Mouse (Mus musculus): Measurements from ENCODE around the gene Lmntd2. TPM values are rescaled to one million over a fixed set of nuclear protein-coding genes. Genes with fewer than 3 reads are reported as not detected.

Gene Lmntd2
- polyA plus RNA-seq, 1 experiment, result 3.1 TPM

- DNase-seq (ENCODE audit: low read depth), result peak; percentile 95
- TF ChIP-seq CTCF (IDR thresholded peaks at IDR 0.05; ENCODE audit: borderline replicate concordance, extremely low read depth, insufficient read depth, insufficient read length), result peak; percentile 97
- TF ChIP-seq POLR2A (IDR thresholded peaks at IDR 0.05; ENCODE audit: borderline replicate concordance, extremely low read depth, insufficient read depth, insufficient read length, poor library complexity, severe bottlenecking), result no peak
Measured at GRCm38 (mm10) chr7:141176173-141176572, 37.7 kb downstream of the Lmntd2 start.

GRCm38 (mm10) chr7:141175068-141175467, 38.8 kb downstream of the Lmntd2 start:
- TF ChIP-seq POLR2A (IDR thresholded peaks at IDR 0.05; ENCODE audit: borderline replicate concordance, extremely low read depth, insufficient read depth, insufficient read length, poor library complexity, severe bottlenecking) (no peak), CTCF (IDR thresholded peaks at IDR 0.05; ENCODE audit: borderline replicate concordance, extremely low read depth, insufficient read depth, insufficient read length) (no peak)
- no peak for DNase-seq (ENCODE audit: low read depth)

- DNase-seq (ENCODE audit: low read depth), result no peak
- no peak for TF ChIP-seq CTCF (IDR thresholded peaks at IDR 0.05; ENCODE audit: borderline replicate concordance, extremely low read depth, insufficient read depth, insufficient read length)
- no peak for TF ChIP-seq POLR2A (IDR thresholded peaks at IDR 0.05; ENCODE audit: borderline replicate concordance, extremely low read depth, insufficient read depth, insufficient read length, poor library complexity, severe bottlenecking)
Measured at GRCm38 (mm10) chr7:141173323-141173850, 40.5 kb downstream of the Lmntd2 start.

GRCm38 (mm10) chr7:141172116-141173006, 41.5 kb downstream of the Lmntd2 start, which contains the start of gene Rnh1:
Gene Rnh1, minus strand, starts transcription at chr7:141172857.
- peak; percentile 98 for DNase-seq (ENCODE audit: low read depth)
- TF ChIP-seq POLR2A (IDR thresholded peaks at IDR 0.05; ENCODE audit: borderline replicate concordance, extremely low read depth, insufficient read depth, insufficient read length, poor library complexity, severe bottlenecking) (peak; percentile 61; the same call in 1 of the 2 replicates), CTCF (IDR thresholded peaks at IDR 0.05; ENCODE audit: borderline replicate concordance, extremely low read depth, insufficient read depth, insufficient read length) (no peak)

DNA sequence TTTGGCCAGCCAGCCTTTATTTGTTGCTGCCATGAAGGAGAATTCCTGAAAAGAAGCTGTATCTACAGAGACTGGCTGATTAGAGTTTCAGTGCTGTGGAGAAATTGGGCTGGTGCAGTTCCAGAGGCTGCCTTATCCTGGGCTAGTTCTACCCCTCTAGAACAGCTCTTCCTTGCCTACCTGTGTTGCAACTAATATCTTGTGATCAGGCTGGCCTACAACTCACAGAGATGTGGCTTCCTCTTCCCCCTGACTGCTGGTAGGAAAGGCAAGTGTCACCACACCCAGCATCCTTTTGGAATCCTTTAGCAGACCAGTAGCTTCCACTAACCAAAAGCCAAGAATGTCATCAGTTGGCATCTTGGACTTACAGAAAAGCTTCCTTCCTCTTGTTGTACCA, 44.0 kb downstream of the Lmntd2 start:
- DNase-seq (ENCODE audit: low read depth), result no peak
- TF ChIP-seq POLR2A (IDR thresholded peaks at IDR 0.05; ENCODE audit: borderline replicate concordance, extremely low read depth, insufficient read depth, insufficient read length, poor library complexity, severe bottlenecking) (no peak), CTCF (IDR thresholded peaks at IDR 0.05; ENCODE audit: borderline replicate concordance, extremely low read depth, insufficient read depth, insufficient read length) (no peak)

- peak; percentile 60 for DNase-seq (ENCODE audit: low read depth)
- TF ChIP-seq CTCF (IDR thresholded peaks at IDR 0.05; ENCODE audit: borderline replicate concordance, extremely low read depth, insufficient read depth, insufficient read length) (no peak), POLR2A (IDR thresholded peaks at IDR 0.05; ENCODE audit: borderline replicate concordance, extremely low read depth, insufficient read depth, insufficient read length, poor library complexity, severe bottlenecking) (no peak)
Measured at GRCm38 (mm10) chr7:141169300-141169699, 44.6 kb downstream of the Lmntd2 start.

GRCm38 (mm10) chr7:141168518-141168953, 45.3 kb downstream of the Lmntd2 start:
- TF ChIP-seq POLR2A (IDR thresholded peaks at IDR 0.05; ENCODE audit: borderline replicate concordance, extremely low read depth, insufficient read depth, insufficient read length, poor library complexity, severe bottlenecking) (no peak), CTCF (IDR thresholded peaks at IDR 0.05; ENCODE audit: borderline replicate concordance, extremely low read depth, insufficient read depth, insufficient read length) (no peak)
- peak; percentile 20 for DNase-seq (ENCODE audit: low read depth)

DNA sequence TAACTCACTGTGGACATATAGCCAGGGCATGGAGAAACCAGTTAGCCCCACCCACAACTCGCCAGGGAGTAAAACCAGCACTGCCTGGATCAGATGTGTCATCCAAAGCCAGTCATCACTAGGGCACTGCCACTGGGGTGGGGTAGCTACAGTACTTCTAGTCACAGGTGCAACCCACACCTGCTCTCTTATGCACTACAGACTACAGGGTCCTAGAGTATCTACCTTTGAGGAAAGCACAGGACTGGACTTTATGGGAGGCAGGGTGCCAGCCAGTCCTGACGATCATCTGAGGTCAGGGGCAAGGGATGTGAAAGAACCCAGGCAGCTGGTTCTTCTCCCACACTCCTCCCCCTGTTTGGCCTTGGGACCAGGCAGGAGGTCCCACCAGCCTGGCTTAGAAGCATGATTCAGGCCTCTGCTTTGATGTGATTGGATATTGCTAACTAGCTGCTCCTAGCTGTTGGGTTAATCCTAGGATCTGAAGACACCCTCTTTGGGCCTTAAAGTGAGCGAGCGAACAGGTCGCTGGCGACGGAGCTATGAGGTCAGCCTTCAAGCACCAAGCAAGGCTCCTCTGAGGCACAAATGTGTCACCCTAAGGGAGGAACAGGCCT, 45.9 kb downstream of the Lmntd2 start:
- TF ChIP-seq CTCF (IDR thresholded peaks at IDR 0.05; ENCODE audit: borderline replicate concordance, extremely low read depth, insufficient read depth, insufficient read length), result no peak
- no peak for TF ChIP-seq POLR2A (IDR thresholded peaks at IDR 0.05; ENCODE audit: borderline replicate concordance, extremely low read depth, insufficient read depth, insufficient read length, poor library complexity, severe bottlenecking)
- DNase-seq (ENCODE audit: low read depth), result peak; percentile 17

DNA sequence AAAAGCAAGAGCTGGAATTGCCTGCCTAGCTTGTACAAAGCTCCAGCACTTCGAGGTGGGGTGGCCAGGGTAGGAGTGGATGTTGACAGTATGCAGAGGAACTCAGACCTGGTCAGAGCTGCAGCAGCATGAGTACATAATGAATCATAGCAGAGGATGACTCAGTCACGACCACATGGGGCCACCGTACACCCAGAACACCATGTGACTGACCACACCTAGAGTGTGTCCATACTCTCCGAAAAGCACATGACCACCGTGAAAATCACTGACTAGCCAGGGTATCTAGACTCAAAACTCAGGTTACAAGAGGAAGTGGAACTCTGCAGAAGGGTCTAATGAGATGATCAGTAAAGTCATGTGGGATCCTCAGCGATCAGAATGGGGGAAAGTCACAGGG, 49.0 kb downstream of the Lmntd2 start:
- no peak for DNase-seq (ENCODE audit: low read depth)
- TF ChIP-seq POLR2A (IDR thresholded peaks at IDR 0.05; ENCODE audit: borderline replicate concordance, extremely low read depth, insufficient read depth, insufficient read length, poor library complexity, severe bottlenecking) (no peak), CTCF (IDR thresholded peaks at IDR 0.05; ENCODE audit: borderline replicate concordance, extremely low read depth, insufficient read depth, insufficient read length) (no peak)

DNA sequence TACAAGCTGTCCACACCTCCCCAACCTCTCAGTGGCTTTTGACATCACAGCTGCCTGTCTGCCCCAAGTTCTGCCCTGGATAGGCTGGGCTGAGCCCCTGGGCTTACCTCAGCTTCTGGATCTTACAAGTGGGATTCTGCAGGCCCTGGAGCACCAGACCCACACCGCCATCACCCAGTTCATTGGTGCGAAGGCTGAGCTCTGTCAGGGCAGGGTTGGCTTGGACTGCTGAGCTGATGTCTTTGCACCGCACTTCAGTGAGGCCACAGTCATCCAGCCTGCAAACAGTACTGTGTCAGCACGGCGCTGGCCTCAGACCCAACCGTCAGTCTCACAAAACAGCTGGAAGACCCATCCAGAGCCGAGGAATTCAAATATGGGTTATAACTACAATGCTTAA, 49.5 kb downstream of the Lmntd2 start:
- TF ChIP-seq POLR2A (IDR thresholded peaks at IDR 0.05; ENCODE audit: borderline replicate concordance, extremely low read depth, insufficient read depth, insufficient read length, poor library complexity, severe bottlenecking) (no peak), CTCF (IDR thresholded peaks at IDR 0.05; ENCODE audit: borderline replicate concordance, extremely low read depth, insufficient read depth, insufficient read length) (no peak)
- DNase-seq (ENCODE audit: low read depth), result no peak

Other genes with a start within 250 kb of the Lmntd2 start
- 23.4 and 31.8 TPM in 2 replicates for gene Ifitm1, start 246.9 kb downstream of the Lmntd2 start, polyA plus RNA-seq (2012; rRNA removed)
- 13.0 and 26.1 TPM in 2 replicates for gene Ifitm3, start 203.3 kb downstream of the Lmntd2 start, polyA plus RNA-seq (2012; rRNA removed)
- gene Ifitm6, start 196.2 kb downstream of the Lmntd2 start, polyA plus RNA-seq (2012; rRNA removed), result 0.73 and 0.77 TPM in 2 replicates
- not detected in 2 replicates for gene Gm17387, start 184.9 kb downstream of the Lmntd2 start, polyA plus RNA-seq (2012; rRNA removed)
- gene B4galnt4, start 153.0 kb downstream of the Lmntd2 start, polyA plus RNA-seq (2012; rRNA removed), result 151 and 166 TPM in 2 replicates
- 2.5 and 2.9 TPM in 2 replicates for gene Pkp3, start 135.9 kb downstream of the Lmntd2 start, polyA plus RNA-seq (2012; rRNA removed)
- 1.8 and 2.1 TPM in 2 replicates for gene Sigirr, start 113.5 kb downstream of the Lmntd2 start, polyA plus RNA-seq (2012; rRNA removed)
- 0.44 and 1.4 TPM in 2 replicates for gene Ano9, start 96.3 kb downstream of the Lmntd2 start, polyA plus RNA-seq (2012; rRNA removed)
- gene Ptdss2, start 91.7 kb downstream of the Lmntd2 start, polyA plus RNA-seq (2012; rRNA removed), result 55.3 and 57.0 TPM in 2 replicates
- 35.2 and 41.2 TPM in 2 replicates for gene Rnh1, start 41.2 kb downstream of the Lmntd2 start, polyA plus RNA-seq (2012; rRNA removed)
- 150 and 154 TPM in 2 replicates for gene Hras, start 20.1 kb downstream of the Lmntd2 start, polyA plus RNA-seq (2012; rRNA removed)
- 19.8 and 22.8 TPM in 2 replicates for gene Lrrc56, start 19.9 kb downstream of the Lmntd2 start, polyA plus RNA-seq (2012; rRNA removed)
- gene Rassf7, start 1.8 kb upstream of the Lmntd2 start, polyA plus RNA-seq (2012; rRNA removed), result 25.0 and 39.3 TPM in 2 replicates
- 19.9 and 47.1 TPM in 2 replicates for gene Phrf1, start 14.7 kb upstream of the Lmntd2 start, polyA plus RNA-seq (2012; rRNA removed)
- 1.3 and 1.6 TPM in 2 replicates for gene Irf7, start 52.4 kb upstream of the Lmntd2 start, polyA plus RNA-seq (2012; rRNA removed)
- gene Cdhr5, start 62.7 kb upstream of the Lmntd2 start, polyA plus RNA-seq (2012; rRNA removed), result 0.04 and 0.06 TPM in 2 replicates
- 2.4 and 3.8 TPM in 2 replicates for gene Sct, start 65.1 kb upstream of the Lmntd2 start, polyA plus RNA-seq (2012; rRNA removed)
- 1.2 and 1.4 TPM in 2 replicates for gene Drd4, start 77.9 kb upstream of the Lmntd2 start, polyA plus RNA-seq (2012; rRNA removed)
- gene Deaf1, start 113.6 kb upstream of the Lmntd2 start, polyA plus RNA-seq (2012; rRNA removed), result 43.3 and 82.1 TPM in 2 replicates
- 62.2 and 84.7 TPM in 2 replicates for gene Tmem80, start 113.7 kb upstream of the Lmntd2 start, polyA plus RNA-seq (2012; rRNA removed)
- 1.5 and 1.6 TPM in 2 replicates for gene Eps8l2, start 124.8 kb upstream of the Lmntd2 start, polyA plus RNA-seq (2012; rRNA removed)
- gene Taldo1, start 178.1 kb upstream of the Lmntd2 start, polyA plus RNA-seq (2012; rRNA removed), result 224 and 284 TPM in 2 replicates
- gene Gatd1, start 200.1 kb upstream of the Lmntd2 start, polyA plus RNA-seq (2012; rRNA removed), result 70.9 and 84.3 TPM in 2 replicates
- 24.3 and 54.4 TPM in 2 replicates for gene Cend1, start 215.4 kb upstream of the Lmntd2 start, polyA plus RNA-seq (2012; rRNA removed)
- gene Slc25a22, start 223.8 kb upstream of the Lmntd2 start, polyA plus RNA-seq (2012; rRNA removed), result 145 and 205 TPM in 2 replicates
- gene Pidd1, start 229.9 kb upstream of the Lmntd2 start, polyA plus RNA-seq (2012; rRNA removed), result 16.0 and 23.9 TPM in 2 replicates
- 705 and 779 TPM in 2 replicates for gene Rplp2, start 233.3 kb upstream of the Lmntd2 start, polyA plus RNA-seq (2012; rRNA removed)
- 19.3 and 19.8 TPM in 2 replicates for gene Pnpla2, start 241.1 kb upstream of the Lmntd2 start, polyA plus RNA-seq (2012; rRNA removed)
- gene Cracr2b, start 247.0 kb upstream of the Lmntd2 start, polyA plus RNA-seq (2012; rRNA removed), result 5.1 and 5.4 TPM in 2 replicates

Measured in brain, embryonic 14.5 days (tissue).